Mouse (Mus musculus): ENCODE data around the gene Vmn1r3.
"Not testable (repeated sequence)": the region's sequence is repeated elsewhere in the genome, so short reads cannot be mapped to it uniquely, and the experiment has no call there.

Vmn1r3 gene

DNA sequence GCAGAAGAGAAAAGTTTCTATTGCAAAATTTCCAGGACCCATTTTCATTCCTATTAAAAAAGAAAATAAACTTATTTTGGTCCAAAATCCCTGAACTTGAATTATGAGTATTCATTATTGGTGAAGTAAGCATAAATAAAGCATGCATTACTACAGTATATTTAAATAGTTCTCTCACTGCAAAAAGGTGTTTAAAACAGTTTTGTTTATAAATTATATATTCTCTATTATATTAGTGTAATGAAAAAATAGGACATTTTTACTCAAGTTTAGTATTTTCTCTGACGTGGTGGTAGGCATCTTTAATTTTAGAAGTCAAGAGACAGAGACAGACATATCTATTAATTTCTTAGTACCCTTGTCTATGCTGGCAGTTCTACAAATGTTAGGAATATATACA is at the start of gene Vmn1r3:
Gene Vmn1r3 (minus strand): TSS at position 101 of the 400 bp plus-strand sequence.
- not testable (repeated sequence) for DNase-seq

DNA sequence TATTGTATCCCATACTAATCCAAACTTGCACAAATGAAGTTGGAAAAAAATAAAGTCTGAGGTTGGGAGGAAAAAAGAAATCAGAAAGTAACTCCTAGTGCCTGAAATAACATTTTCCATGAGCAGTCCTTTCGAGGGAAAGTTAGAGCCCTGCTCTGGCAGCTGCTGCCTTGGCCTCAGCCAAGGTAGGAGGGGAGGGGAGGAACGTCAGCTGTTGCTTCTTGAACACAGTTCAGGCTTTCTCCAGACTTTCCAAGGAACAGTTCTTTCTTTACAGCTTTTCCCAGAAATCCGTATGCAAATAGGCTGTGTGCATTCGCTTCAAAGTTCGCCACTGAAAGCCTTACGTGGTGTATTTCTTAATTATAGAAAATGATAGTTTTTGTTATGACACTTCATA is 46.9 kb upstream of the Vmn1r3 start:
- DNase-seq, result peak; percentile 98

DNA sequence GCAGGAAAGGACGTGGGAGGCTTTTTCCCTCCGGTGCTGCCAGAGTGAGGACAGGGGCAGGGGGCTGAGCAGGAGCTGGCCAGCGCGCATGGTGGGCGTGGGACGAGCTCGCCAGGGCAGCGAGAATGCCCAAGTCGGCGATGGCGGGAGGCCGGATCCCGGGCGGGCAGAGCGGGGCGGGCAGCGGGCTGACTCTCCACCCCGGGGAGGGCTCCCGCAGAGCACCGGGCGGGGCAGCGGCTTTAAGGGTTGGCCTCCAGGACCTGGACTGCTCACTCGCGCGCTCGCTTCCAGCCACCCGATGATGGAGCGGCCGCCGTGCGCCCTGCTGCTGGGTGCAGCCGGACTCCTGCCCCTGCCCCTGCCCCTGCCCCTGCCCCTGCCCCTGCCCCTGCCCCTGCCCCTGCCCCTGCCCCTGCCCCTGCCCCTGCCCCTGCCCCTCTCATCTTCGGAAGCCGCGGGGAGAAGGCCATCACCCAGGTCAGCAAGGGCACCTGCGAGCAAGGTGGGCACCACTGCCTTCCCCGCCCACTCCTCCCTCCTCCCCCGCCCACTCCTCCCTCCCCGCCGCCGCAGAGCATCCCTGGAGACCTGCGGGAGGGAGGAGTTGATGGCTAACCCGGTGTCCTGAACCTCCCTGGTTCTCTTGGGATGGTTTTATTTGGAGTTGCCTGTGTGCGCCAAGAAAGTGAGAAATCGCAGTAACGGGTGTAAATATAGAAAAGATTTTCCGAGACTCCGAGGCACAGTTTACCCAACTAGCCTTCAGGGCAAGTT is 45.9 kb upstream of the Vmn1r3 start:
- DNase-seq, result peak; percentile 97

DNA sequence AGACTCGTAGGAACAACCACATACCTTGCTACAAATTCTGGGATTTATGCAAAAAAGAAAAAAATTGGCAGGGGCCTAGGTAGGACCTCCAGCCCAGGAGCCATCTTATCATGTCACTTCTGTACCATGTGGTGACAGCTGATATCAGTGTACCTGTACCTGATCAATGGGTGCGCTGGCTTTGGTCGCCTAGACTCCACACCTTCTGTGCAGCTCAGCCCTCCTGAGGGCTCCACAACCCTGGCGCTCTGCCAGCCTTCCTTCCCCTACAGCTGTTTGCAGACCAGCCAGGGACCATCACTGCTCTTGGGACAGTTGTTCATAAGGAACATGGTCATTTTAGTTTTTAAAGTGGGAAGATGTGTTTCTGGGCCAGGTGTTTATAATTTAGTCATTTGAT is 44.4 kb upstream of the Vmn1r3 start:
- peak; percentile 95 for DNase-seq

DNA sequence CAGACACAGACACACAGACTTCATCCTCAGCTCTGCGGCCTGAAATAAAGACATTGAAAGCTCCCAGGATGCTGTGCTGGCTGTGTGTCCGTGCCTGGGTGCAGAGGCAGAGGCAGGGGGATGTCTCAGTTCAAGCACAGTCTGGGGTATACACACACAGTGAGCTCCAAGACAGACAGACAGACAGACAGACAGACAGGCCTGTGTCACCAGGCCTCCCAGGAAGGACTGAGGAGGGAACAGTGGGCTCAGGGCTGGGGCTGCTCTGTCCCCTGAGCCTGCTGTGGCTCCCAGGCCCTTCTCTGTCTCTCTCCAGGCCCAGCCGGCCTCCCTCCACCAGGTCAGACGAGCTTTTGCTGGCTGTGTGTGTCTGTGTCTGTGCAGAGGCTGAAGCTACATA is 43.3 kb upstream of the Vmn1r3 start:
- peak; percentile 84 for DNase-seq

DNA sequence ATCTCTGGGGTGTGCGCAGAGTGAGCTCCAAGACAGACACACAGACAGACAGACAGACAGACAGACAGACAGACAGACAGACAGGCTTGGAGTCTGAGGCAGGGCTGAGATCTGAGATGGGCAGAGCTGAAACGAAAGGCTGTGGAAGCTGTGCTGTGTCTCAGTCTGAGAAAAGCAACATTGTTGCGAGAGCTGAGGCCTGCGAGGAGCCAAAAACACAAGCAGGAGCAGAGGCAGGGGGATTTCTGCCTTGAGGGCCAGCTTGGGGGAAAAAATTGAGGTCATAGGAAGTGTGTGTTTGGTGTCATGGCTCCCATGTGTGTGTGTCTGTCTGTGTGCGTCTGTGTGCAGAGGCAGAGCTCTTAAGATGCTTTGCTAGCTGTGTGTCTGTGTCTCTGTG is 42.6 kb upstream of the Vmn1r3 start:
- DNase-seq, result peak; percentile 84

DNA sequence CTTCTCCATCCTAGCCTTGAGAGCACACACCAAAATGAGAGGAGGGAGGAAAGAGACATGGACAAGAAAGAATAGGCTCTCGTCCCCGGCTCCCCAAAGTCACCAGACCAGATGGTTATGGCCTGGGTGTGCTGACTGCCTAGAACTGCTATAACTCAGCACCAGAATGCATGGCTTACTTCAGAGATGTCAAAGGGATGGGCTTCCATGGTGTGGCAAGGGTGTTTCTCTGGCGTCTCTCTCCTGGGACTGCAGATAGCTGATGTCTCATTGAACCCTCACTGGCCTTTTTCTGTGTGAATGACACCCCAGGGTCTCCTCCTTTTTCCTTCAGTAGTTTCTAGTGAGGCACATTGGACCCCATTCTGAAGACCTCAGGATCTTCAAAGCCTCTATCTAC is 41.3 kb upstream of the Vmn1r3 start:
- DNase-seq, result peak; percentile 90

DNA sequence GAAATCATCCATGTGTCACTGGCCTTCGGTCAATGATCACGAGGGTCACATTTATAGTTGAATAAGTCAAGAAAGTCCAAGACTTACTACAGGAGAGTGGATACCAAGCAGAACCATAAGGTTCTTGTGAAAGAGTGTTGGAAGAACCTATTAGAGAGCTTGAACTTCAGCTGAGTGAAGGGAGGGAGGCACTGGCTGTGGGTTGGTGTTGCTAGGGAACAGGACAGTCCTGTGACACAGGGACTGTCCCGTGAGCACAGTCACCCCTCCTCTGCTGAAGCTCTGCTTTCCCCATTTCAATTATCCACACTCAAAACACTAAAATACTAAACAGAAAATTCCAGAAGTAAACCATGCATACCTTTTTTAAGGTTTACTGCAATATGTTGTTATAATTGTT is 40.3 kb upstream of the Vmn1r3 start:
- peak; percentile 87 for DNase-seq

DNA sequence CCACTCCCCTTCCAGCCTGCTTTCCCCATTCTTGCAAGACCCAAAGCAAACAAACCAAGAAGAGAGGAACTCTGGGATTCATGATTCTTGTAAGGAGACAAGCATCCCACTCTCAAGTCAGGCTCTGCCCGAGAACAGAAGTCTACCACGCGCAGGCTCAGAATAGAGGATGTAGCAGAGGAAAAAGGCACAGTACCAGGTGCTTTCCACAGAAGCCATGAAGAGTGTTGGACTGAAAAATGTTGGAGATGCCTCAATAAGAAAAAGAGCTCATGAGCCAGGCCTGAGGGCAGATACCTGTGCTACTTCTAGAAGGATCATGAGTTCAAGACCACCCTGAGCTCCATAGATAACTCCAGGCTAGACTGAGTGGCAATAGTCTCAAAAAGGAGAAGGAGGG is 39.7 kb upstream of the Vmn1r3 start:
- DNase-seq, result peak; percentile 92

DNA sequence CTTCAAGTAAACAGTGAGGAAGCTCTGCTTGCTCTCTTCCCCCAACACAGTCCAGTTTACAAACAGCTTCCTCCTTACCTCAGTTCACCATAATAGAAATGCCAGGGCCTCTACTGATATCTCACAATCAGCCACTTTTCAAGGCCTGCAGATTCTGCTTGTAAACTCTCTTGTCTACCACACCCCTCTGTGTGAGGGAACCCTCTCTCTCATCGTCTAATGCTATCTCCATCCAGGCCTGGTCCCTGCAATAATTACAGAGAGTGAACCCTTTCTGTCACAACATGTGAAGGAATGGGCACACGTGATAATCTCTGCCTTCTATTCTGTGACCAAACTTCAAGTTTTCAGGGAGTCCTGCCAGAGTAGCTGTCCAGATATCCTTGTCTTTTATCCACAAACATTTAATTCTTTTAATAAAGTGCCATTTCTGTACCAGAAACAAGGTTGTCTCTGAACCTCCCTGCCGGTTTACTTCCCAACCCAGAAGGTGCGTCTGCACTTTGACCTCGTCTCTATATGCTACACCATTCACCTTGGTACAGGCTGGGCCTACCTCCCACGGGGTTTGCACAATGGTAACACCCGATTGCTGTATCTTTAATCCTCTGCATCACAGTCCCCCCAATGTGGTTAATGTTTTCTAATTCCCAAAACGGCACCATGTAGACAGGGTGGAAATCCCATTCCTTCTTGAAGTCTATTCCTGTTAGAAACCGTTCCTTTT is 38.5 kb upstream of the Vmn1r3 start:
- DNase-seq, result not testable (repeated sequence)

DNA sequence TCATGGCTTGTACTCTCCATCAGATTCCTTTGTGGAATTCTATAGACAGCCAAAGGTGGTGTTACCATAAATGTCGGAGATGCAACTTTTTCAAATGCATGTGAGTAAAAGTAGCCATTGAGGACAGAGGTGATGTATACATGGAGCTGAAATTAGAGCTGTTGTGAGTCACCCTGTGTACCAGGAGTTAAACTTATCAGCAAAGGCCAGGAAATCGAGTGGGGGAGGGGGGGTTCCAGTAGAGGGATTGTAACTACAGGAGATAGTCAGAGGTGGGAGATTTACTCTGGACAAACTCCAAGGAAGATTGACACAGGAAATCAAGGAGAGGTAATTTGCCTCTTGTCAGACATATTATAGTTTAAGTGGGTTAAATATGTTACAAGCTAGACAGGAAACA is 31.2 kb upstream of the Vmn1r3 start:
- DNase-seq, result not testable (repeated sequence)

DNA sequence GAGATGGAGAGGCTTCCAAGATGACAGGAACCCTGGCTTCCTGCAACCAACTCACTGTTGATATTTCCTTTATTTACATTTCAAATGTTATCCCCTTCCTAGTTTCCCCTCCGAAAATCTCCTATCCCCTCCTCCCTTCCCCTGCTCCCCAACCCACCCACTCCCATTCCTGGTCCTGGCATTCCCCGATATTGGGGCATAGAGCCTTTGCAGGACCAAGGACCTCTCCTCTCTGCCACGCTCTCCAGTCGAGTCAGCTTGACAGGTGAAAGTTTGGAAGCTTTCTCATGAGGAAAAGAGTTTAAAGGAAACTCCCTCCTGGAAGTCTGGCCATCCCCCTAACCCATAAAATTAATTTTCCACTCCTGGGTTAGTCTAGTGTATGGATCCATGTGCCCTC is 28.2 kb upstream of the Vmn1r3 start:
- peak; percentile 79 for DNase-seq

DNA sequence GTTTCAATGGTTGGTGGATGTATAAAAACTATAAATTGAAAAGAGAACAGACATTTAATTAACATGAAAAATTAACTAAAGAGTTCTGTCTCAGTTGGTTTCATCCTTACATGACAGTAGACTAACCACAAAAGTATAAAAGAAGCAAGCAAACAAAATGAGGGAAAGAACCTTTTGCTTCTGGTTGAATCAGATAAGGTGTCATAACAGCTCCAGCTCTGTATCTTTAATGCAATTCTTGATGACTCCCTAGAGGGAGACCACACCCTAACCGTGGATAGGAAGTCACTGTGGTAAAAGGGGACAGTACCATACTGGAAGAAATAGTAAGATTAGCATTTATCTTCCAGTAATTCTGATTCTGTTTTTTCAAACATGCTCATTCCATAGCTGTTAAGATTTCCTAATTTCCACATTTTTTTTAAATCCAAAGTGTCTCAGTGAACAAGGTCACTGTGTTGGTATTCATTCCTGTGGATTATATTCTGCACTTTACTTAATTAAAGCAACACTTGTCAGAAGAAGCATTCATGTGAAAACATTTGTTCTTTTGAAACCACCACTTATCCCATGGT is 24.6 kb upstream of the Vmn1r3 start:
- DNase-seq, result not testable (repeated sequence)

DNA sequence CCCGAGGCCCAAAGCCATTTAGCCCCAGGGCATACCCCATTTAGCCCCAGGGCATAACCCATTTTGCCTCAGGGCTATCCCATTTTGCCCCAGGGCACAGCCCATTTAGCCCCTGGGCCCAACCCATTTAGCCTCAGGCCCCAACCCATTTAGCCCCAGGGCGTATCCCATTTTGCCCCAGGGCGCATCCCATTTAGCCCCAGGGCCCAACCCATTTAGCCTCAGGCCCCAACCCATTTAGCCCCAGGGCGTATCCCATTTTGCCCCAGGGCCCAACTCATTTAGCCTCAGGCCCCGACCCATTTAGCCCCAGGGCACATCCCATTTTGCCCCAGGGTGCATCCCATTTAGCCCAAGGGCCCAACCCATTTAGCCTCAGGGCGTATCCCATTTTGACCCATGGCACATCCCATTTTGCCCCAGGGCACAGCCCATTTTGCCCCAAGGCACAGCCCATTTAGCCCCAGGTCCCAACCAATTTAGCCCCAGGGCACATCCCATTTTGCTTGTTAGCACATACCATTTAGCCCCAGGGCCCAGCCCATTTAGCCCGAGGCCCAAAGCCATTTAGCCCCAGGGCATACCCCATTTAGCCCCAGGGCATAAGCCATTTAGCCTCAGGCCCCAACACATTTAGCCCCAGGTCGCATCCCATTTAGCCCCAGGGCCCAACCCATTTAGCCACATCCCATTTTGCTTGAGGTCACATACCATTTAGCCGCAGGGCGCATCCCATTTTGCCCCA is 8.2 kb downstream of the Vmn1r3 start:
- DNase-seq, result peak; percentile 87

DNA sequence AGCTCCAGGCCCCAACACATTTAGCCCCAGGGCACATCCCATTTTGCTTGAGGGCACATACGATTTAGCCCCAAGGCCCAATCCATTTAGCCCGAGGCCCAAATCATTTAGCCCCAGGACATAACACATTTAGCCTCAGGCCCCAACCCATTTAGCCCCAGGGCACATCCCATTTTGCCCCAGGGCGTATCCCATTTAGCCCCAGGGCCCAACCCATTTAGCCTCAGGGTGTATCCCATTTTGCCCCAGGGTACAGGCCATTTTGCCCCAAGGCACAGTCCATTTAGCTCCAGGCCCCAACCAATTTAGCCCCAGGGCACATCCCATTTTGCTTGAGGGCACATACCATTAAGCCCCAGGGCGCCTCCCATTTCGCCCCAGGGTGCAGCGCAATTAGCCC is 9.0 kb downstream of the Vmn1r3 start:
- peak; percentile 27 for DNase-seq

DNA sequence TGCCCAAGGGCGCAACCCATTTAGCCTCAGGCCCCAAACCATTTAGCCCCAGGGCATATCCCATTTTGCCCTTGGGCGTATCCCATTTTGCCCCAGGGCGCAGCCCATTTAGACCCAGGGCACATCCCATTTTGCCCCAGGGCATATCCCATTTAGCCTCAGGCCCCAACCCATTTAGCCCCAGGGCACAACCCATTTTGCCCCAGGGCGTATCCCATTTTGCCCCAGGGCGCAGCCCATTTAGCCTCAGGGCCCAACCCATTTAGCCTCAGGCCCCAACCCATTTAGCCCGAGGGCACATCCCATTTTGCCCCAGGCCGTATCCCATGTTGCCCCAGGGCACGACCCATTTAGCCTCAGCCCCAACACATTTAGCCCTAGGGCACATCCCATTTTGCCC is 9.4 kb downstream of the Vmn1r3 start:
- peak; percentile 44 for DNase-seq

DNA sequence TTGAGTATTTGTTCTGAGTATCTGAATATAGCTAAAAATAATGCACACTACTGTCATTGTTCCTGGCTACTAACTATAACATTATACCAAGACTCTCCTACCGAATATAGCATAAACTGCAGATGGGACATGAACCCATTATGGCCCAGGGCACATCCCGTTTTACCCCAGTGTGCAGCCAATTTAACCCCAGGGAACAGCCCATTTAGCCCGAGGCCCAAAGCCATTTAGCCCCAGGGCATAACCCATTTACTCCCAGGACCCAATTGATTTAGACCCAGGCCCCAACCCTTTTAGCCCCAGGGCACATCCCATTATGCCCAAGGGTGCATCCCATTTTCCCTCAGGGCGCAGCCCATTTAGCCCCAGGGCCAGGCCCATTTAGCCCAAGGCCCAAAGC is 10.6 kb downstream of the Vmn1r3 start:
- DNase-seq, result peak; percentile 83

DNA sequence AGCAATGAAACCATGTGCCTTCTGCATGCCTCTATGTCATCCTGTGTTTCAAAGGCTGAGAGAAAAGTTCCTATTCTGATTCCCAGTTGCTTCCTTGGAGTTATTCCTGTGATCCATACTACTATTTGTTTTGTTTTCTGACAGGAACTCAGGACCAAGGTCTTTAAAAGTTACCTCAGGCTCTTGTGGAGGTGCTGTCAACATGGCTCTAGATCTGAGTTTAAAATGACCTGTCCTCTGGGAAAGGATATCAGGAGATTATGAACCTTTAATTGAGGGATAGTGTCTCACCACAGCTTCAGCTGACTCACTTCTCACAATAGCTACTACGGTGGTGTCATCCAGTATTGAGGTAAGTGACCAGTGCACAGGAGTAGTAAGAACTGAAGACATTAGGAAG is 18.1 kb downstream of the Vmn1r3 start, which contains the start of gene Vmn1r2:
Gene Vmn1r2 (plus strand): TSS at position 301 of the 400 bp plus-strand sequence.
- not testable (repeated sequence) for DNase-seq

DNA sequence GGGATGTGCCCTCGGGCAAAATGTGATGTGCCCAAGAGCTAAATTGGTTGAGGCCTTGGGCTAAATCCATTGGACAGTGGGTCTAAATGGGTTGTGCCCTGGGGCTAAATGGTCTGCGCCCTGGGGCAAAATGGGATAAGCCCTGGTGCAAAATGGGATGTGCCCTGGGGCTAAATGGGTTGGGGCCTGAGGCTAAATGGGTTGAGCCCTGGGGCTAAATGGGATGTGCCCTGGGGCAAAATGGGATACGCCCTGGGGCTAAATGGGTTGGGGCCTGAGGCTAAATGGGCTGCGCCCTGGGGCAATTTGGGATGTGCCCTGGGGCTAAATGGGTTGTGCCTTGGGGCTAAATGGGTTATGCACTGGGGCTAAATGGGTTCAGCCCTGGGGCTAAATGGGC is 20.1 kb downstream of the Vmn1r3 start:
- DNase-seq, result peak; percentile 89

DNA sequence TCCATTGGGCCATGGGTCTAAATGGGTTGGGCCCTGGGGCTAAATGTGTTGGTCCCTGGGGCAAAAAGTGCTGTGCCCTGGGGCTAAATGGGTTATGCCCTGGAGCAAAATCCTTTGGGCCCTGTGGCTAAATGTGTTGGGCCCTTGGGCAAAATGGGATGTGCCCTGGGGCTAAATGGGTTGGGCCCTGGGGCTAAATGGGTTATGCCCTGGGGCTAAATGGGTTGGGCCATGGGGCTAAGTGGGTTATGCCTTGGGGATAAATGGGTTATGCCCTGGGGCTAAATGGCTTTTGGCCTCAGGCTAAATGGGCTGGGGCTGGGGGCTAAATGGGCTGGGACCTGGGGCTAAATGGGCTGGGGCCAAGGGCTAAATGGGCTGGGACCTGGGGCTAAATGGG is 20.7 kb downstream of the Vmn1r3 start:
- not testable (repeated sequence) for DNase-seq

DNA sequence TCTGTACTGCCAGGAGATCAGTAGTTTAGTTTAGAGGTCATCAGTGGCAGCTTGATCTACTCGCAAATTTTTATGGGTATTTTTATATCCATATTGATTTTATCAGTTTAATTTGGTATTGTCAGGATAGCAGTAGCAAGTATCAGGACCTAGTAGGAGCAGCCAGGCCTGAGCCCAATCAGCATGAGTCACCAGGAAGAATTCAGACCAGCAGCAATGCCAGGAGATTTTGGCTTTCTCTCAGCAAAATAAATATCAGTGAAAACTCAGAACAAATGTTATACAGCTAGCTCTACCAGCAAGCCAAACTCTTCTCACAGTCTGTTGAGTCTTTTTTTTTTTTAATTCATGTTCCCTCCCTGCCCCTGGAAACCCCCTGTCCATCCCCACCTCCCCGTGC is 31.8 kb downstream of the Vmn1r3 start:
- not testable (repeated sequence) for DNase-seq

DNA sequence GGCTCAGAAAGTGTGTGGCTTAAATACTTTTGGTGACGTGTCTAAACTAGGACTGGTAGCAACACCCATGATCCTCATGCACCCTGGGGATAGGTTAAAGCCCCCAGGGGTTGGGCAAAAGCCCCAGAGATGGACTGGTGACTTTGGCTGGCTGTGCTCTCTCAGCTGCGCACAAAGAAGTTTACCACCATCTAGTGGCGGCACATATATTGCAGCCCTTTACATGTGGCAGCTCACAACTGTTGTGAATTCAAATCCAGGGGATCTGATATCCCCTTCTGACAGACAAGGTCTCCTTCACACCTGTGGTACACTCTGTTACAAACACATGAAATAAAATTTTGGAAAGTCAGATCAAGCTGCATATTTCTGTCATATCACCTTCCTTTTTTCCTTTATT is 37.2 kb downstream of the Vmn1r3 start:
- not testable (repeated sequence) for DNase-seq

Measured in heart, adult 11 months (tissue).